Mouse (Mus musculus): ENCODE results near the gene Krtcap3.
A peak's percentile ranks its signal among the peaks of the same experiment; 100 is the strongest.

- TF ChIP-seq CTCF (IDR thresholded peaks at IDR 0.05; ENCODE audit: low read depth) (0 out of 2 replicates have a peak, but pooled peaks have one; percentile 3), EP300 (optimal IDR thresholded peaks at IDR 0.05) (no peak)
Measured at GRCm38 (mm10) chr5:31252151-31252550, 660 bp downstream of the Krtcap3 start.

Measured in stomach, postnatal 0 days (tissue).